Mouse (Mus musculus) granulocyte monocyte progenitor cell, adult 5-6 weeks (primary cell): ENCODE data around the gene Ikbkg. TPM values are rescaled to one million over a fixed set of nuclear protein-coding genes. Genes with fewer than 3 reads are reported as not detected.
"Not testable (repeated sequence)": the region's sequence is repeated elsewhere in the genome, so short reads cannot be mapped to it uniquely, and the experiment has no call there.

Source experiments
- ATAC-seq: replicated peaks from 2 replicates; pipeline ENCODE4 v1.8.0; 2016; ENCODE audit warnings: mild to moderate bottlenecking, moderate TSS enrichment, inconsistent platforms; ENCODE audit not compliant: poor library complexity, severe bottlenecking
- total RNA-seq, 2 experiments: library from RNA; stranded (forward) in 1 of 2; stranded (reverse) in 1 of 2; fragments of 200-712, 200-1000 nt in 1 of 2; fragments of >200 nt in 1 of 2; fragmentation: Nextera tagmentation in 1 of 2; gene quantifications; 2 replicates each; pipeline ENCODE4 v1.2.3; 2014 to 2017

Gene Ikbkg
- total RNA-seq, 2 experiments from 2014 or later: 23.1 to 23.7 TPM

DNA sequence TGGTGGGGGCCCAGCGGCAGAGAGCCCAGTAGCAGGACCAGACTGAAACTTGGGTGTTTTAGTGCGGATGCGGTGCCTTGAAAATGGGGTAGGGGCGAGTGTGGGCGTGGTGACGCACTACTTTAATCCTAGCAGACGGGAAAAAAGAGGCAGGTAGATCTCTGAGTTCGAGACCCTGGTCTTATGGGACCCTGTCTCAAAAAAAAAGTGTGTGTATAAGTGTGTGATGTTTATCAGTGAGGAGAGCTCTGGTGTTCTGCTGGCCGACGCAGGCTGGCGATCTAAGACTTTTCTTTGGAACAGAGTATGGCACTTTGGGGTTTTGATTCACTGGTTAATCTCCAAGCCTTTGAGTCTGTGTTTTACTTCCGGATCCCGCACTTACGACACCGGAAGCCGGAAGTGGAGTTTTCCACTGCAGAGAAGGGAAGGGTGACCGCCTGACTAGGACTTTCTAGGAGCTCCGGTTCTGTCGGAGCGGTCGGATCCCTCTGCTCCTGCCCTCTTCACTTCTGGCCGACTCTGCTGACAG lies 36.3 kb downstream of the Ikbkg start:
- peak; percentile 22 for ATAC-seq

- peak; percentile 98 for ATAC-seq
Observed at GRCm38 (mm10) chrX:74451157-74451912, 58.2 kb downstream of the Ikbkg start.

- peak; percentile 52 for ATAC-seq
Observed at GRCm38 (mm10) chrX:74452773-74453172, 59.7 kb downstream of the Ikbkg start.

DNA sequence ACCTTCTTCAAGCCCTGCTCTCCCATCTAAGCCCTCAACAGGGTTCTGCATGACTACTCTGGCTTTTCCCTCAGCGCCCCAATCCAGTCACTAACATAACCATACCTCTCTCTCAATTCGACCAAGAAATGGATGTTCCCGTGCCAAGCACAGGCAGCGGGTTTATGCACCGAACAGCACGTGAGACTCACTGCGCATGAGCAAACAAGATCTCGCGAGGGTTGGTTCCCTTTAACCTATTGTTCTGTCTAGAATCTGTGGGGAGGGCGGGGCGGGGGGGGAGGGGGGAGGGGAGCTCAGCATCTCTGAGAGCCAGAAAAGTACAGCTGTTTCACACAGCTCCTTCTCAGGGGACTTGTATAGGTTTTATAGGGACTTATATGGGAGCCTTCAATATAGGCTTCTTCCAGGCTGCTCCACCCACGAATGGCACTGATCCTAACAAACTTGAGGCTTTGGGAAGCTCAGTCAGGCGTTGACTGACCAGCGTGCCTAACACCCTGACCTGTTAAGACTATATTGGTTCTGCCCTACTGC lies 88.3 kb downstream of the Ikbkg start, which contains the start of gene Gm6880:
Gene Gm6880, minus strand, starts transcription at position 51 of the 537 bp plus-strand sequence.
- not testable (repeated sequence) for ATAC-seq

DNA sequence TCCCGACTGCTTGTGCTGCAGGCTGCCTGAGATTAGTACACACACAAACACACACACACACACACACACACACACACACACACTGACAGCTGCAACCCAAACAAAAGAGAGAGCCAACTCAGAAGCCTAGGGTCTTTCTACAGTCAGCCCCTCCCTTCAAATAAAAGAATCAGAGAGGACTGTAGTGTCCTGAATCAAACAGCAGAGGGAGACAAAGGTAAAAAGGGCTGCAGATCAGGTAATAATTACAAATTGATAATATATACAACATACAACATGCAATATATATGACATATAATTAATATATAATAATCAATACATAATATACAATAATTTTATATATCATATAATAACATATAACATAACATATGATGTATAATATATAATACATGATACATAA lies 104.0 kb downstream of the Ikbkg start:
- ATAC-seq: no peak

Other genes with a start within 250 kb of the Ikbkg start
- not detected in 2 replicates for gene Tex28, start 225.5 kb upstream of the Ikbkg start, total RNA-seq (2014; fragmentation: Nextera tagmentation)
- gene Tex28, start 225.5 kb upstream of the Ikbkg start, total RNA-seq (2017): not detected in 2 replicates
- not detected in 2 replicates for gene Tktl1, start 216.0 kb upstream of the Ikbkg start, total RNA-seq (2014; fragmentation: Nextera tagmentation)
- not detected in 2 replicates for gene Tktl1, start 216.0 kb upstream of the Ikbkg start, total RNA-seq (2017)
- gene Flna, start 143.5 kb upstream of the Ikbkg start, total RNA-seq (2014; fragmentation: Nextera tagmentation): 292 and 348 TPM in 2 replicates
- 465 and 529 TPM in 2 replicates for gene Flna, start 143.5 kb upstream of the Ikbkg start, total RNA-seq (2017)
- 81.8 and 85.5 TPM in 2 replicates for gene Emd, start 138.6 kb upstream of the Ikbkg start, total RNA-seq (2014; fragmentation: Nextera tagmentation)
- 71.0 and 75.6 TPM in 2 replicates for gene Emd, start 138.6 kb upstream of the Ikbkg start, total RNA-seq (2017)
- gene Rpl10, start 122.5 kb upstream of the Ikbkg start, total RNA-seq (2014; fragmentation: Nextera tagmentation): 5,642 and 5,847 TPM in 2 replicates
- 1,448 and 1,548 TPM in 2 replicates for gene Rpl10, start 122.5 kb upstream of the Ikbkg start, total RNA-seq (2017)
- gene Taz, start 111.4 kb upstream of the Ikbkg start, total RNA-seq (2014; fragmentation: Nextera tagmentation): 29.2 and 47.6 TPM in 2 replicates
- gene Taz, start 111.4 kb upstream of the Ikbkg start, total RNA-seq (2017): 30.8 and 41.0 TPM in 2 replicates
- gene Dnase1l1, start 111.0 kb upstream of the Ikbkg start, total RNA-seq (2014; fragmentation: Nextera tagmentation): 28.6 and 34.8 TPM in 2 replicates
- gene Dnase1l1, start 111.0 kb upstream of the Ikbkg start, total RNA-seq (2017): 5.0 and 9.1 TPM in 2 replicates
- 109 and 114 TPM in 2 replicates for gene Atp6ap1, start 96.2 kb upstream of the Ikbkg start, total RNA-seq (2014; fragmentation: Nextera tagmentation)
- 127 and 132 TPM in 2 replicates for gene Atp6ap1, start 96.2 kb upstream of the Ikbkg start, total RNA-seq (2017)
- 70.7 and 101 TPM in 2 replicates for gene Gdi1, start 88.3 kb upstream of the Ikbkg start, total RNA-seq (2014; fragmentation: Nextera tagmentation)
- 15.4 and 20.4 TPM in 2 replicates for gene Gdi1, start 88.3 kb upstream of the Ikbkg start, total RNA-seq (2017)
- 42.5 and 46.1 TPM in 2 replicates for gene Fam50a, start 80.3 kb upstream of the Ikbkg start, total RNA-seq (2014; fragmentation: Nextera tagmentation)
- gene Fam50a, start 80.3 kb upstream of the Ikbkg start, total RNA-seq (2017): 50.3 and 59.5 TPM in 2 replicates
- gene Plxna3, start 64.2 kb upstream of the Ikbkg start, total RNA-seq (2014; fragmentation: Nextera tagmentation): 3.7 and 6.3 TPM in 2 replicates
- gene Plxna3, start 64.2 kb upstream of the Ikbkg start, total RNA-seq (2017): 2.5 and 2.6 TPM in 2 replicates
- 72.4 and 93.2 TPM in 2 replicates for gene Lage3, start 39.7 kb upstream of the Ikbkg start, total RNA-seq (2014; fragmentation: Nextera tagmentation)
- gene Lage3, start 39.7 kb upstream of the Ikbkg start, total RNA-seq (2017): 23.5 and 28.4 TPM in 2 replicates
- 49.7 and 50.3 TPM in 2 replicates for gene Ubl4a, start 20.1 kb upstream of the Ikbkg start, total RNA-seq (2014; fragmentation: Nextera tagmentation)
- 15.8 and 17.3 TPM in 2 replicates for gene Ubl4a, start 20.1 kb upstream of the Ikbkg start, total RNA-seq (2017)
- gene Slc10a3, start 19.9 kb upstream of the Ikbkg start, total RNA-seq (2014; fragmentation: Nextera tagmentation): 32.0 and 39.6 TPM in 2 replicates
- 12.8 and 18.3 TPM in 2 replicates for gene Slc10a3, start 19.9 kb upstream of the Ikbkg start, total RNA-seq (2017)
- 8.8 and 21.1 TPM in 2 replicates for gene Fam3a, start within 50 bp of the Ikbkg start, total RNA-seq (2014; fragmentation: Nextera tagmentation)
- 12.3 and 14.7 TPM in 2 replicates for gene Fam3a, start within 50 bp of the Ikbkg start, total RNA-seq (2017)
- gene G6pdx, start 35.9 kb downstream of the Ikbkg start, total RNA-seq (2014; fragmentation: Nextera tagmentation): 164 and 168 TPM in 2 replicates
- 120 and 126 TPM in 2 replicates for gene G6pdx, start 35.9 kb downstream of the Ikbkg start, total RNA-seq (2017)
- not detected in 2 replicates for gene Gm6880, start 88.1 kb downstream of the Ikbkg start, total RNA-seq (2014; fragmentation: Nextera tagmentation)
- gene Gm6880, start 88.1 kb downstream of the Ikbkg start, total RNA-seq (2017): not detected in 2 replicates
- not detected in 2 replicates for gene Olfr1326-ps1, start 181.6 kb downstream of the Ikbkg start, total RNA-seq (2014; fragmentation: Nextera tagmentation)
- not detected in 2 replicates for gene Olfr1326-ps1, start 181.6 kb downstream of the Ikbkg start, total RNA-seq (2017)
- not detected in 2 replicates for gene Olfr1325, start 199.4 kb downstream of the Ikbkg start, total RNA-seq (2014; fragmentation: Nextera tagmentation)
- gene Olfr1325, start 199.4 kb downstream of the Ikbkg start, total RNA-seq (2017): not detected in 2 replicates